Mouse (Mus musculus) intestine, embryonic 15.5 days (tissue): ENCODE results near the gene Tspan12. TPM values are rescaled to one million over a fixed set of nuclear protein-coding genes. Genes with fewer than 3 reads are reported as not detected.

Source experiments
- ATAC-seq: fragments of 200-750 bp; cut with Nextera tagmentation; 2 replicates; pipeline ENCODE4 v1.8.0; 2017; ENCODE audit warnings: moderate TSS enrichment, moderate library complexity
- H3K27ac ChIP-seq: fragments of 300-500 bp; sonication (generic); 2 replicates; pipeline ENCODE4 v1.5.1; 2015; ENCODE audit warnings: mild to moderate bottlenecking, inconsistent platforms
- H3K27me3 ChIP-seq: fragments of 300-500 bp; sonication (generic); replicated peaks from 2 replicates; pipeline ENCODE4 v1.6.1; 2015; ENCODE audit warnings: inconsistent platforms
- H3K36me3 ChIP-seq: fragments of 300-500 bp; sonication (generic); 2 replicates; pipeline ENCODE4 v1.6.1; 2015; ENCODE audit warnings: inconsistent platforms
- H3K4me1 ChIP-seq: fragments of 300-500 bp; sonication (generic); replicated peaks from 2 replicates; pipeline ENCODE4 v1.6.1; 2015; ENCODE audit warnings: inconsistent platforms
- H3K4me2 ChIP-seq: fragments of 300-500 bp; sonication (generic); replicated peaks from 2 replicates; pipeline ENCODE4 v1.6.1; 2015; ENCODE audit warnings: mild to moderate bottlenecking, inconsistent platforms
- H3K4me3 ChIP-seq: fragments of 300-500 bp; sonication (generic); replicated peaks from 2 replicates; pipeline ENCODE4 v1.5.1; 2015; ENCODE audit warnings: inconsistent platforms
- H3K9ac ChIP-seq: fragments of 300-500 bp; sonication (generic); 2 replicates; pipeline ENCODE4 v1.6.1; 2015; ENCODE audit warnings: inconsistent platforms
- H3K9me3 ChIP-seq: fragments of 300-500 bp; sonication (generic); 2 replicates; pipeline ENCODE4 v1.6.1; 2016; ENCODE audit warnings: inconsistent platforms
- WGBS: fragments of 180-500 bp; shearing (Covaris S2); methylation state at CpG from one replicate; pipeline ENCODE4 v1.1.7; 2015; 5-methylcytosine and 5-hydroxymethylcytosine counted together
- polyA plus RNA-seq: library from polyadenylated mRNA; unstranded; fragments of >200 nt; fragmentation: Nextera tagmentation; extraction: Ambion mirVana; gene quantifications from 2 replicates; pipeline ENCODE4 v1.2.1, GENCODE M21; 2015

Gene Tspan12
- polyA plus RNA-seq, 1 experiment from 2014 or later: 80.5 TPM

- WGBS: 0% methylated on average over 5 of the region's 5 CpGs
- H3K36me3 ChIP-seq: no peaks in the 10 kb centered on the region
- peak overlapping the region; percentile 80 for H3K9ac ChIP-seq
- H3K4me3 ChIP-seq: peak overlapping the region; percentile 93
- 0 out of 2 replicates have a peak, but pooled peaks cover 8% of the 10 kb centered on the region for H3K4me1 ChIP-seq
- peak overlapping the region; percentile 95 for H3K27ac ChIP-seq
- peak; percentile 78 for ATAC-seq
- peak overlapping the region; percentile 79 for H3K4me2 ChIP-seq
- H3K27me3 ChIP-seq: no peaks in the 10 kb centered on the region
- no peaks in the 10 kb centered on the region for H3K9me3 ChIP-seq
Observed at GRCm38 (mm10) chr6:21851346-21851595, 1.0 kb downstream of the Tspan12 start.

- peak overlapping the region; percentile 80 for H3K9ac ChIP-seq
- peak overlapping the region; percentile 93 for H3K4me3 ChIP-seq
- peak overlapping the region; percentile 79 for H3K4me2 ChIP-seq
- H3K27ac ChIP-seq: peak overlapping the region; percentile 95
- no peaks in the 10 kb centered on the region for H3K9me3 ChIP-seq
- H3K27me3 ChIP-seq: no peaks in the 10 kb centered on the region
- WGBS: 11% methylated on average over 21 of the region's 21 CpGs
- peak; percentile 30 for ATAC-seq
- H3K36me3 ChIP-seq: no peaks in the 10 kb centered on the region
- 0 out of 2 replicates have a peak, but pooled peaks cover 8% of the 10 kb centered on the region for H3K4me1 ChIP-seq
Observed at GRCm38 (mm10) chr6:21850526-21851345, 1.6 kb downstream of the Tspan12 start.

- Histone ChIP-seq H3K4me1 (0 out of 2 replicates have a peak, but pooled peaks cover 8% of the 10 kb centered on the region), H3K9ac (no peak overlapping the region), H3K27ac (no peak overlapping the region), H3K36me3 (no peaks in the 10 kb centered on the region), H3K27me3 (no peaks in the 10 kb centered on the region), H3K4me2 (no peak overlapping the region), H3K9me3 (no peaks in the 10 kb centered on the region), H3K4me3 (no peak overlapping the region)
- WGBS: 87% methylated on average over 4 of the region's 4 CpGs
- ATAC-seq: no peak
Observed at GRCm38 (mm10) chr6:21848808-21849207, 3.5 kb downstream of the Tspan12 start.

- Histone ChIP-seq H3K4me2 (0 out of 2 replicates have a peak overlapping the region, but pooled peaks have one; percentile 14), H3K27me3 (no peaks in the 10 kb centered on the region), H3K36me3 (no peaks in the 10 kb centered on the region), H3K9ac (no peak overlapping the region), H3K9me3 (no peaks in the 10 kb centered on the region), H3K4me1 (peaks cover 12% of the 10 kb centered on the region), H3K27ac (peak overlapping the region; percentile 58; the same call in 1 of the 2 replicates), H3K4me3 (no peak overlapping the region)
- 19% methylated on average over 9 of the region's 9 CpGs for whole genome bisulfite sequencing
- ATAC-seq: peak; percentile 81
Observed at GRCm38 (mm10) chr6:21839976-21840775, 12.1 kb downstream of the Tspan12 start.

GRCm38 (mm10) chr6:21839244-21839814 lies 13.0 kb downstream of the Tspan12 start:
- peaks cover 12% of the 10 kb centered on the region for H3K4me1 ChIP-seq
- no peak overlapping the region for H3K4me2 ChIP-seq
- no peaks in the 10 kb centered on the region for H3K27me3 ChIP-seq
- WGBS: 41% methylated on average over 10 of the region's 10 CpGs
- H3K4me3 ChIP-seq: no peak overlapping the region
- H3K27ac ChIP-seq: no peak overlapping the region
- H3K9me3 ChIP-seq: no peaks in the 10 kb centered on the region
- no peak overlapping the region for H3K9ac ChIP-seq
- ATAC-seq: peak; percentile 78
- no peaks in the 10 kb centered on the region for H3K36me3 ChIP-seq

- Histone ChIP-seq H3K4me2 (no peak overlapping the region), H3K27ac (no peak overlapping the region), H3K36me3 (no peaks in the 10 kb centered on the region), H3K4me3 (no peak overlapping the region), H3K27me3 (no peaks in the 10 kb centered on the region), H3K9ac (no peak overlapping the region), H3K4me1 (peaks cover 4% of the 10 kb centered on the region; the same call in 1 of the 2 replicates), H3K9me3 (no peaks in the 10 kb centered on the region)
- 90% methylated on average over 4 of the region's 4 CpGs for WGBS
- ATAC-seq: no peak
Observed at GRCm38 (mm10) chr6:21833531-21833930, 18.8 kb downstream of the Tspan12 start.

- peaks cover 9% of the 10 kb centered on the region; the same call in 1 of the 2 replicates for H3K4me1 ChIP-seq
- no peaks in the 10 kb centered on the region for H3K27me3 ChIP-seq
- no peak for ATAC-seq
- H3K9ac ChIP-seq: no peak overlapping the region
- no peaks in the 10 kb centered on the region for H3K36me3 ChIP-seq
- no peak overlapping the region for H3K4me2 ChIP-seq
- WGBS: 63% methylated on average over 3 of the region's 3 CpGs
- no peak overlapping the region for H3K4me3 ChIP-seq
- no peaks in the 10 kb centered on the region for H3K9me3 ChIP-seq
- H3K27ac ChIP-seq: no peak overlapping the region
Observed at GRCm38 (mm10) chr6:21831871-21832270, 20.4 kb downstream of the Tspan12 start.

GRCm38 (mm10) chr6:21830931-21831330 lies 21.4 kb downstream of the Tspan12 start:
- no peak for ATAC-seq
- no peak overlapping the region for H3K4me2 ChIP-seq
- no peaks in the 10 kb centered on the region for H3K9me3 ChIP-seq
- H3K4me1 ChIP-seq: peaks cover 9% of the 10 kb centered on the region; the same call in 1 of the 2 replicates
- no peaks in the 10 kb centered on the region for H3K27me3 ChIP-seq
- no peaks in the 10 kb centered on the region for H3K36me3 ChIP-seq
- WGBS: 66% methylated on average over 6 of the region's 6 CpGs
- no peak overlapping the region for H3K27ac ChIP-seq
- H3K9ac ChIP-seq: no peak overlapping the region
- no peak overlapping the region for H3K4me3 ChIP-seq

GRCm38 (mm10) chr6:21829930-21830329 lies 22.4 kb downstream of the Tspan12 start:
- 42% methylated on average over 7 of the region's 7 CpGs for WGBS
- no peak for ATAC-seq
- H3K27me3 ChIP-seq: no peaks in the 10 kb centered on the region

GRCm38 (mm10) chr6:21828437-21828836 lies 23.9 kb downstream of the Tspan12 start:
- Histone ChIP-seq H3K9me3 (no peaks in the 10 kb centered on the region), H3K4me3 (no peak overlapping the region), H3K4me2 (no peak overlapping the region), H3K27ac (peak overlapping the region; percentile 20; the same call in 1 of the 2 replicates), H3K36me3 (no peaks in the 10 kb centered on the region), H3K9ac (no peak overlapping the region), H3K27me3 (no peaks in the 10 kb centered on the region), H3K4me1 (peaks cover 13% of the 10 kb centered on the region; the same call in 1 of the 2 replicates)
- 64% methylated on average over 4 of the region's 4 CpGs for WGBS
- peak; percentile 50 for ATAC-seq

More at GRCm38 (mm10) chr6:21829930-21830329, 22.4 kb downstream of the Tspan12 start:
- Histone ChIP-seq H3K27ac (no peak overlapping the region), H3K36me3 (no peaks in the 10 kb centered on the region), H3K4me3 (no peak overlapping the region), H3K4me1 (peaks cover 9% of the 10 kb centered on the region; the same call in 1 of the 2 replicates), H3K9ac (no peak overlapping the region), H3K9me3 (no peaks in the 10 kb centered on the region), H3K4me2 (no peak overlapping the region)

GRCm38 (mm10) chr6:21828001-21828400 lies 24.3 kb downstream of the Tspan12 start:
- H3K27me3 ChIP-seq: no peaks in the 10 kb centered on the region
- no peaks in the 10 kb centered on the region for H3K36me3 ChIP-seq
- no peak overlapping the region for H3K9ac ChIP-seq
- ATAC-seq: peak; percentile 73
- 60% methylated on average over 7 of the region's 7 CpGs for WGBS
- no peak overlapping the region for H3K4me3 ChIP-seq
- H3K27ac ChIP-seq: peak overlapping the region; percentile 20; the same call in 1 of the 2 replicates
- no peaks in the 10 kb centered on the region for H3K9me3 ChIP-seq
- peaks cover 17% of the 10 kb centered on the region for H3K4me1 ChIP-seq
- H3K4me2 ChIP-seq: no peak overlapping the region

- Histone ChIP-seq H3K9ac (no peak overlapping the region), H3K4me1 (peaks cover 18% of the 10 kb centered on the region), H3K9me3 (no peaks in the 10 kb centered on the region), H3K27ac (peak overlapping the region; percentile 66; the same call in 1 of the 2 replicates), H3K4me2 (peak overlapping the region; percentile 45), H3K36me3 (no peaks in the 10 kb centered on the region), H3K27me3 (no peaks in the 10 kb centered on the region), H3K4me3 (no peak overlapping the region; the same call in 1 of the 2 replicates)
- no peak for ATAC-seq
- 62% methylated on average over 7 of the region's 7 CpGs for WGBS
Observed at GRCm38 (mm10) chr6:21823694-21824093, 28.6 kb downstream of the Tspan12 start.
